Mouse (Mus musculus): Measurements from ENCODE around the gene Sergef. TPM values are rescaled to one million over a fixed set of nuclear protein-coding genes. Genes with fewer than 3 reads are reported as not detected.

Gene Sergef
- polyA plus RNA-seq, 1 experiment from 2014 or later = 15.5 TPM

GRCm38 (mm10) chr7:46611970-46612369 is 27.6 kb downstream of the Sergef start:
- Histone ChIP-seq H3K4me3 (replicated peaks; ENCODE audit: low read depth, low read length) (no peak overlapping the region), H3K36me3 (ENCODE audit: insufficient read depth, low read length) (no peaks in the 10 kb centered on the region), H3K27me3 (ENCODE audit: insufficient read depth, low read length) (no peaks in the 10 kb centered on the region), H3K4me2 (ENCODE audit: low read length) (no peak overlapping the region), H3K4me1 (replicated peaks; ENCODE audit: insufficient read depth, low read length) (peaks cover 10% of the 10 kb centered on the region), H3K27ac (peak overlapping the region; percentile 47; the same call in 1 of the 2 replicates), H3K9me3 (replicated peaks; ENCODE audit: low read length) (no peaks in the 10 kb centered on the region), H3K9ac (ENCODE audit: low read depth, low read length) (no peak overlapping the region)
- ATAC-seq (replicated peaks; ENCODE audit: low FRiP score, low read depth) (no peak), DNase-seq (ENCODE audit: low spot score) (no peak)
- TF ChIP-seq CTCF (IDR thresholded peaks at IDR 0.05; ENCODE audit: low read depth) = no peak
- 64% methylated on average over 9 of the region's 9 CpGs for WGBS

- no peak for ATAC-seq (replicated peaks; ENCODE audit: low FRiP score, low read depth)
- no peaks in the 10 kb centered on the region for H3K36me3 ChIP-seq (ENCODE audit: insufficient read depth, low read length)
- H3K27me3 ChIP-seq (ENCODE audit: insufficient read depth, low read length) = no peaks in the 10 kb centered on the region
- peaks cover 10% of the 10 kb centered on the region for H3K4me1 ChIP-seq (replicated peaks; ENCODE audit: insufficient read depth, low read length)
- H3K4me3 ChIP-seq (replicated peaks; ENCODE audit: low read depth, low read length) = no peak overlapping the region
- TF ChIP-seq CTCF (IDR thresholded peaks at IDR 0.05; ENCODE audit: low read depth) = no peak
- WGBS = 84% methylated on average over 4 of the region's 4 CpGs
- no peaks in the 10 kb centered on the region for H3K9me3 ChIP-seq (replicated peaks; ENCODE audit: low read length)
- no peak for DNase-seq (ENCODE audit: low spot score)
- no peak overlapping the region for H3K9ac ChIP-seq (ENCODE audit: low read depth, low read length)
- H3K27ac ChIP-seq = no peak overlapping the region
- no peak overlapping the region for H3K4me2 ChIP-seq (ENCODE audit: low read length)
Measured at GRCm38 (mm10) chr7:46609317-46609716, 30.3 kb downstream of the Sergef start.

GRCm38 (mm10) chr7:46607428-46608055 is 32.1 kb downstream of the Sergef start:
- peak; percentile 40; the same call in 1 of the 2 replicates for ATAC-seq (replicated peaks; ENCODE audit: low FRiP score, low read depth)
- Histone ChIP-seq H3K27me3 (ENCODE audit: insufficient read depth, low read length) (no peaks in the 10 kb centered on the region), H3K4me3 (replicated peaks; ENCODE audit: low read depth, low read length) (no peak overlapping the region), H3K27ac (no peak overlapping the region), H3K9ac (ENCODE audit: low read depth, low read length) (no peak overlapping the region), H3K4me2 (ENCODE audit: low read length) (no peak overlapping the region), H3K4me1 (replicated peaks; ENCODE audit: insufficient read depth, low read length) (no peaks in the 10 kb centered on the region; the same call in 1 of the 2 replicates), H3K36me3 (ENCODE audit: insufficient read depth, low read length) (no peaks in the 10 kb centered on the region), H3K9me3 (replicated peaks; ENCODE audit: low read length) (no peaks in the 10 kb centered on the region)
- WGBS = 54% methylated on average over 11 of the region's 11 CpGs
- DNase-seq (ENCODE audit: low spot score) = peak; percentile 87
- TF ChIP-seq CTCF (IDR thresholded peaks at IDR 0.05; ENCODE audit: low read depth) = peak; percentile 86

GRCm38 (mm10) chr7:46607031-46607426 is 32.6 kb downstream of the Sergef start:
- Histone ChIP-seq H3K4me1 (replicated peaks; ENCODE audit: insufficient read depth, low read length) (no peaks in the 10 kb centered on the region), H3K4me3 (replicated peaks; ENCODE audit: low read depth, low read length) (no peak overlapping the region), H3K9ac (ENCODE audit: low read depth, low read length) (no peak overlapping the region), H3K27ac (no peak overlapping the region), H3K4me2 (ENCODE audit: low read length) (no peak overlapping the region), H3K9me3 (replicated peaks; ENCODE audit: low read length) (no peaks in the 10 kb centered on the region), H3K27me3 (ENCODE audit: insufficient read depth, low read length) (no peaks in the 10 kb centered on the region), H3K36me3 (ENCODE audit: insufficient read depth, low read length) (no peaks in the 10 kb centered on the region)
- 55% methylated on average over 8 of the region's 8 CpGs for WGBS
- TF ChIP-seq CTCF (IDR thresholded peaks at IDR 0.05; ENCODE audit: low read depth) = no peak
- no peak for ATAC-seq (replicated peaks; ENCODE audit: low FRiP score, low read depth)
- no peak for DNase-seq (ENCODE audit: low spot score)

DNA sequence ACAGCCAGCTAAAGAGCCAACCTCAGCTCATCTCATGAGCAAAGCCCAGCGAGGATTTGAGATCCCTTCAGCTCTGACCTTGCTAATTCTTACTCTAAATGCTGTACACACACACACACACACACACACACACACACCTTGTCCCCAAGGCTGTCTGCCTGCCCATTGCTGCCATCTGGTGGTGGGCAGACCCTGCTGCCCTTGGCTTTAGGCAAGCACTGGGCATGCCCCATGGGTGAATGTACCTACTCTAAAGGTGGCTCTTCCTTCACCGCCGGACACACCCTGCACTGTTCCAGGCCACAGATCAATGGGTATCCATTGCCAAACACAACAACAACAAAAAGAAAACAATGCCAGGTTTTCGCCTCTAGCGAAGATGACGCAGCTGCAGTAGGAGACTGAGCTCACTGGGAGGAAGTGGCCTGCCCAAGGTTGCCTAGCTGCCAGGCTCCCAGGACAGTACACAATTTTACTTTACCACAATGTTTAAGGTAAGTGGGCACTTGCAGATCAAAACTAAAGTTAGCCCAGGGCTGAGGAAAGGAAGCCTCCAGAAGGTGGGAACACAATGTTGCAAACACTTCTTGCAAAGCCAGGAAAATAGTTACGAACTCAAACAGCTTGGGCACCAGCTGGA is 33.1 kb downstream of the Sergef start:
- no peak overlapping the region for H3K27ac ChIP-seq
- H3K4me3 ChIP-seq (replicated peaks; ENCODE audit: low read depth, low read length) = no peak overlapping the region
- H3K4me2 ChIP-seq (ENCODE audit: low read length) = no peak overlapping the region
- WGBS = 76% methylated on average over 7 of the region's 7 CpGs
- DNase-seq (ENCODE audit: low spot score) (peak; percentile 61), ATAC-seq (replicated peaks; ENCODE audit: low FRiP score, low read depth) (peak; percentile 60; the same call in 1 of the 2 replicates)
- no peaks in the 10 kb centered on the region for H3K36me3 ChIP-seq (ENCODE audit: insufficient read depth, low read length)
- H3K9ac ChIP-seq (ENCODE audit: low read depth, low read length) = no peak overlapping the region
- peak; percentile 93 for TF ChIP-seq CTCF (IDR thresholded peaks at IDR 0.05; ENCODE audit: low read depth)
- H3K9me3 ChIP-seq (replicated peaks; ENCODE audit: low read length) = no peaks in the 10 kb centered on the region
- H3K27me3 ChIP-seq (ENCODE audit: insufficient read depth, low read length) = no peaks in the 10 kb centered on the region
- no peaks in the 10 kb centered on the region for H3K4me1 ChIP-seq (replicated peaks; ENCODE audit: insufficient read depth, low read length)

GRCm38 (mm10) chr7:46603051-46603450 is 36.6 kb downstream of the Sergef start:
- TF ChIP-seq CTCF (IDR thresholded peaks at IDR 0.05; ENCODE audit: low read depth) = no peak
- no peaks in the 10 kb centered on the region for H3K27me3 ChIP-seq (ENCODE audit: insufficient read depth, low read length)
- no peaks in the 10 kb centered on the region for H3K9me3 ChIP-seq (replicated peaks; ENCODE audit: low read length)
- no peaks in the 10 kb centered on the region for H3K4me1 ChIP-seq (replicated peaks; ENCODE audit: insufficient read depth, low read length)
- DNase-seq (ENCODE audit: low spot score) (no peak), ATAC-seq (replicated peaks; ENCODE audit: low FRiP score, low read depth) (no peak)
- no peaks in the 10 kb centered on the region for H3K36me3 ChIP-seq (ENCODE audit: insufficient read depth, low read length)
- H3K27ac ChIP-seq = no peak overlapping the region
- no peak overlapping the region for H3K9ac ChIP-seq (ENCODE audit: low read depth, low read length)
- H3K4me2 ChIP-seq (ENCODE audit: low read length) = no peak overlapping the region
- no peak overlapping the region for H3K4me3 ChIP-seq (replicated peaks; ENCODE audit: low read depth, low read length)
- WGBS = 91% methylated on average over 7 of the region's 7 CpGs
